8 mouse cellular contexts compared by ENCODE assay signal in the genomic region with DNA sequence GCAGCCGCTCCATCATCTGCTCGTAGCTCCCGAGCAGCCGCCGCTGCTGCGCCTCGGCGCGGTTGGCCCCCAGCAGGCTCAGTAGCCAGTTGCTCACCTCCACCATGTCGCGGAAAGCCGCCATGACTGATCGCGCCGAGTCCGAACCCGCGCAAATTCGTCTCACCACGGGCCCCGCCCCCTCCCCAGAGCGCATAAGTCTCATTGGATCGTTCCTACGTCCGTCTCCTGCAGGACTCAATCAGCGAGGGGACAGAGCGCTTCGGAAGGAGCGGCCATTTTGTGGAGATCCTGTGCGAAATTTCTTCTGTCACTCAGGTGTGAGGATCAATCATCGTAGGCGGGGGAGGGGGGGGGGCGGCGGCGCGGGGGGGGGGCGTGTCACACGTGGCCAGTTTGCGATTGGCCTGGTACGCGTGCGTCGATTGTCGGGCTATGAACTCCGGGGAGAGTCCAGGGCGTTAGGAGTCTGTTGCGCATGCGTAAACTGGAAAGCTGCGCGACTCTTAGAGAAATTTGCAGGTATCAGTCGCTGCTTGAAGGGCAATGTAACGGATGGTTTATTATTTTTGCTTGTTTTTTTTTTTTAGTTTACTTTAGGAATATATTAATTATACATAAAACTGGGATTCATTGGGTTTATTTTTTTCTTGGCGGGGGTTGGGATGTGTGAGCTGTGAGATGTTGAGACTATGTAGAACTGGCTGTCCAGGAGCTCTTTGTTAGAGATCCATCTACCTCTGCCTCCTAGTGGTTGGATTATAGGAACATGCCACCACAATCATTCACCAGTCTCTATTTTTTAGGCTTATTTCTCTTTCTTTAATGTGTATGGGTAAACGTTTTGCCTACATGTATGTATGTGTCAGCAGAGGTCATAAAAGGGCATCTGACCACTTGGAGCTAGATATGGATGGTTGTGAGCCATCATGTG. TPM values are rescaled to one million over a fixed set of nuclear protein-coding genes. Genes with fewer than 3 reads are reported as not detected.
DNase-seq lines count a peak whose midpoint lies in the region; ATAC-seq lines count a peak whose summit lies in the region.

Gene Spc24 (minus strand): TSS at position 149 of the 934 bp plus-strand sequence.

- H3K4me3 ChIP-seq in hindbrain, embryonic 15.5 days, result peak within 1 kb of the TSS; percentile 61

- peak within 1 kb of the TSS; percentile 97 for H3K4me2 ChIP-seq in hindbrain, embryonic 15.5 days

- H3K9ac ChIP-seq in hindbrain, embryonic 15.5 days, result peak within 1 kb of the TSS; percentile 46

- peaks cover 15% of the 10 kb centered on the region for H3K4me1 ChIP-seq in hindbrain, embryonic 15.5 days (replicated peaks)

- DNase-seq in T-cell, adult 2 months (ENCODE audit: low spot score), result peak; percentile 96
- peak; percentile 95 to 97 for DNase-seq in cerebellum, postnatal 36 days
- peak; percentile 94 to 96 for DNase-seq in frontal cortex, postnatal 36 days (ENCODE audit: low spot score in 2 of 2)
- DNase-seq in left cerebral cortex, adult 11 months (ENCODE audit: low spot score), result peak; percentile 93
- DNase-seq in lung, postnatal 4 days, result peak; percentile 95 to 97
- peak; percentile 97 for DNase-seq in retina, postnatal 7 days (ENCODE audit: low read depth, low spot score)
- peak; percentile 84 for DNase-seq in urinary bladder, adult 2 months (ENCODE audit: low spot score)

- 1% methylated on average over 51 of the region's 54 CpGs for WGBS in hindbrain, embryonic 15.5 days

- peak; percentile 97 for ATAC-seq in hindbrain, embryonic 15.5 days (ENCODE audit: low FRiP score, low read depth)

- H3K27me3 ChIP-seq in hindbrain, embryonic 15.5 days, result no peaks in the 10 kb centered on the region

- H3K27ac ChIP-seq in hindbrain, embryonic 15.5 days (replicated peaks), result peak within 1 kb of the TSS; percentile 82

- H3K36me3 ChIP-seq in hindbrain, embryonic 15.5 days, result no peaks in the 10 kb centered on the region

- H3K9me3 ChIP-seq in hindbrain, embryonic 15.5 days, result no peaks in the 10 kb centered on the region

RNA-seq across cellular contexts. Expression of gene Spc24, which starts in this region (rescaled TPM):
- polyA plus RNA-seq in hindbrain, embryonic 15.5 days (2015; fragmentation: Nextera tagmentation; extraction: Ambion mirVana), result 26.4 and 27.2 TPM in 2 replicates
- polyA plus RNA-seq in urinary bladder, adult 2 months (2012; rRNA removed), result 2.4 and 3.0 TPM in 2 replicates

Comparison
In these comparisons a context has a peak if more than half of its experiments do, and no peak if none do; other contexts are left out.
1. Peak in every context shown above with its lines: DNase-seq, ATAC-seq, H3K4me3 ChIP-seq and H3K27ac ChIP-seq.